Mouse (Mus musculus) pancreas, adult 10 weeks (tissue): ENCODE results near the gene Slc1a1. TPM values are rescaled to one million over a fixed set of nuclear protein-coding genes. Genes with fewer than 3 reads are reported as not detected.

Source experiments
- polyA plus RNA-seq: library from polyadenylated mRNA; stranded (reverse); fragments of 350-450 nt; fragmentation: Illumina TruSeq; extraction: RNeasy Lipid Tissue Mini Kit (QIAGEN cat#74804); gene quantifications from one replicate; pipeline ENCODE4 v1.2.3, GENCODE M21; 2015; ENCODE audit warnings: low read depth, low replicate concordance; ENCODE audit not compliant: insufficient read depth

The Slc1a1 gene
- 0.20 TPM for polyA plus RNA-seq

DNA sequence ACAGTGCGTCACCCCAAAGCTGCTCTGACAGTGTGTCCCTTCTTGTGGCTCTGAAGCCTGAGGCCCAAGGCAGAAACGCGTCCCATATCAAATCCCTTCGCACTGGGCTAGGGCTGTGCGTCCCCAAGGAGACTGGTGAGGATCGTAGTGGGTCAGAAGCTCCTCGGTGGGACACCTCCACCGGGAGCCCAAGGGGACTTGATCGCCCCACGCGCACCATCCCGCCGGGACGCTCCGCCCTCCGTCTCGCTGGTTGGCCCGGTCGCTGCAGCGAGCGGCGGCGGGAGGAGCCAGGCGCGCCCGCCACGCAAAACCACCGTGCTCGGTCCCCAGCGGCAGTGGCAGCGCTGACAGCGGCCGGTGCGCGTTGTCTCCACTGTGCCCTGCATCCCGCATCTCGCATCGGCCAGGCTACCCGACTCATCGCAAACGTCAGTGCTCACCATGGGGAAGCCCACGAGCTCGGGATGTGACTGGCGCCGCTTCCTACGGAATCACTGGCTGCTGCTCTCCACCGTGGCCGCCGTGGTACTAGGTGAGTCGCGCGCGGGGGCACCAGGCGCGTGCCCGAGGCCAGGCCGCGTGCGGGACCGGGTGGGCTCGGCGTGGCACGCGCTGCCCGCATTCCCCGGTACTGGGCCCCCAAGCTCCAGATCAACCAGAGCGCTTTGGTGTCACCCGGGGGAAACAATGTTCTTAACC is at the start of gene Slc1a1:
TSS of gene Slc1a1 (plus strand) at position 252 of the 702 bp plus-strand sequence.

Other genes with a start within 250 kb of the Slc1a1 start
- gene Glis3, start 155.0 kb upstream of the Slc1a1 start, polyA plus RNA-seq: 1.5 TPM
- gene Plpp6, start 128.9 kb downstream of the Slc1a1 start, polyA plus RNA-seq: 3.9 TPM
- 1.4 TPM for gene 4430402I18Rik, start 132.8 kb downstream of the Slc1a1 start, polyA plus RNA-seq
- gene Cdc37l1, start 155.3 kb downstream of the Slc1a1 start, polyA plus RNA-seq: 9.5 TPM
- gene Ak3, start 212.9 kb downstream of the Slc1a1 start, polyA plus RNA-seq: 24.1 TPM